Mouse (Mus musculus) urinary bladder, postnatal 25 days (tissue): ENCODE measurements around the gene Olfr1513.
"Not testable (repeated sequence)": the region's sequence is repeated elsewhere in the genome, so short reads cannot be mapped to it uniquely, and the experiment has no call there.

Experiments
- DNase-seq: peaks from one replicate; pipeline ENCODE4 v3.0.0; 2022; ENCODE audit warnings: low spot score

The Olfr1513 gene

GRCm38 (mm10) chr14:52310343-52310742, 45.9 kb downstream of the Olfr1513 start:
- DNase-seq = not testable (repeated sequence)

GRCm38 (mm10) chr14:52306100-52306499, 50.1 kb downstream of the Olfr1513 start:
- no peak for DNase-seq

GRCm38 (mm10) chr14:52304644-52305271, 51.5 kb downstream of the Olfr1513 start, which contains the start of gene Mettl3:
TSS of gene Mettl3 (minus strand) at chr14:52305128.
- DNase-seq = peak; percentile 85

GRCm38 (mm10) chr14:52303517-52303916, 52.7 kb downstream of the Olfr1513 start:
- DNase-seq = not testable (repeated sequence)
